Mouse (Mus musculus): ENCODE measurements around the gene Plch2.
"Not testable (repeated sequence)": the region's sequence is repeated elsewhere in the genome, so short reads cannot be mapped to it uniquely, and the experiment has no call there.

Plch2 gene

GRCm38 (mm10) chr4:155056724-155057123 is at the start of gene Plch2:
Plch2 (minus strand) TSS chr4:155056784.
- no peak for DNase-seq

- DNase-seq = no peak
Observed at GRCm38 (mm10) chr4:155098572-155098971, 42.0 kb upstream of the Plch2 start.

GRCm38 (mm10) chr4:155097452-155097851 is 40.9 kb upstream of the Plch2 start:
- no peak for DNase-seq

GRCm38 (mm10) chr4:155095967-155096366 is 39.4 kb upstream of the Plch2 start:
- no peak for DNase-seq

GRCm38 (mm10) chr4:155095238-155095900 is 38.8 kb upstream of the Plch2 start:
- peak; percentile 89 to 92 for DNase-seq

- DNase-seq = peak; percentile 48 to 80
Observed at GRCm38 (mm10) chr4:155094565-155094964, 38.0 kb upstream of the Plch2 start.

- DNase-seq = no peak
Observed at GRCm38 (mm10) chr4:155093431-155094149, 37.0 kb upstream of the Plch2 start.

GRCm38 (mm10) chr4:155092718-155093430 is 36.3 kb upstream of the Plch2 start:
- no peak for DNase-seq

- no peak for DNase-seq
Observed at GRCm38 (mm10) chr4:155090688-155091449, 34.3 kb upstream of the Plch2 start.

- no peak for DNase-seq
Observed at GRCm38 (mm10) chr4:155090147-155090546, 33.6 kb upstream of the Plch2 start.

GRCm38 (mm10) chr4:155089241-155089640 is 32.7 kb upstream of the Plch2 start:
- DNase-seq = no peak

- peak; percentile 100 for DNase-seq
Observed at GRCm38 (mm10) chr4:155086108-155087024, 29.8 kb upstream of the Plch2 start, which contains the start of the genes Rer1 and Morn1. Rer1 (minus strand) TSS chr4:155086382. Morn1 (plus strand) TSS chr4:155086577.

GRCm38 (mm10) chr4:155085206-155086107 is 28.9 kb upstream of the Plch2 start:
- DNase-seq = no peak

- peak in 1 of 2 experiments; percentile 43 for DNase-seq
Observed at GRCm38 (mm10) chr4:155084351-155084750, 27.8 kb upstream of the Plch2 start.

- DNase-seq = peak in 1 of 2 experiments; percentile 54
Observed at GRCm38 (mm10) chr4:155083553-155083952, 27.0 kb upstream of the Plch2 start.

- DNase-seq = peak in 1 of 2 experiments; percentile 62
Observed at GRCm38 (mm10) chr4:155079666-155080065, 23.1 kb upstream of the Plch2 start.

- DNase-seq = not testable (repeated sequence)
Observed at GRCm38 (mm10) chr4:155078808-155079207, 22.2 kb upstream of the Plch2 start.

- DNase-seq = peak in 1 of 2 experiments; percentile 41
Observed at GRCm38 (mm10) chr4:155076677-155077076, 20.1 kb upstream of the Plch2 start.

- DNase-seq = peak in 1 of 2 experiments; percentile 49
Observed at GRCm38 (mm10) chr4:155075813-155076212, 19.2 kb upstream of the Plch2 start.

GRCm38 (mm10) chr4:155075137-155075536 is 18.6 kb upstream of the Plch2 start:
- no peak for DNase-seq

All from kidney, postnatal 36 days (tissue).